Mouse (Mus musculus) E14TG2a.4 (cell line): ENCODE results near the gene Ptprn.

Experiments used
- H3K27me3 ChIP-seq: 2 replicates; pipeline ENCODE4 v1.6.1; 2014; ENCODE audit warnings: low read length, control low read depth; ENCODE audit not compliant: insufficient read depth
- H3K36me3 ChIP-seq: 2 replicates; pipeline ENCODE4 v1.6.1; 2014; ENCODE audit warnings: low read length, control low read depth; ENCODE audit not compliant: insufficient read depth
- H3K4me1 ChIP-seq: replicated peaks from 2 replicates; pipeline ENCODE4 v1.6.1; 2014; ENCODE audit warnings: low read depth, low read length, control low read depth
- H3K4me3 ChIP-seq: replicated peaks from 2 replicates; pipeline ENCODE4 v1.5.1; 2014; ENCODE audit warnings: mild to moderate bottlenecking, low read length
- H3K9me3 ChIP-seq: 2 replicates; pipeline ENCODE4 v1.6.1; 2014; ENCODE audit warnings: low read length, control low read depth
- CTCF ChIP-seq: conservative IDR thresholded peaks from 2 replicates; pipeline ENCODE4 v1.5.1; 2014; ENCODE audit warnings: low read length
- NANOG ChIP-seq: IDR thresholded peaks from 2 replicates; pipeline ENCODE4 v1.6.1; 2014; ENCODE audit warnings: borderline replicate concordance, low read length, mixed read lengths
- POU5F1 ChIP-seq: IDR thresholded peaks from 2 replicates; pipeline ENCODE4 v1.6.1; 2014; ENCODE audit warnings: low read length, borderline replicate concordance

The Ptprn gene

DNA sequence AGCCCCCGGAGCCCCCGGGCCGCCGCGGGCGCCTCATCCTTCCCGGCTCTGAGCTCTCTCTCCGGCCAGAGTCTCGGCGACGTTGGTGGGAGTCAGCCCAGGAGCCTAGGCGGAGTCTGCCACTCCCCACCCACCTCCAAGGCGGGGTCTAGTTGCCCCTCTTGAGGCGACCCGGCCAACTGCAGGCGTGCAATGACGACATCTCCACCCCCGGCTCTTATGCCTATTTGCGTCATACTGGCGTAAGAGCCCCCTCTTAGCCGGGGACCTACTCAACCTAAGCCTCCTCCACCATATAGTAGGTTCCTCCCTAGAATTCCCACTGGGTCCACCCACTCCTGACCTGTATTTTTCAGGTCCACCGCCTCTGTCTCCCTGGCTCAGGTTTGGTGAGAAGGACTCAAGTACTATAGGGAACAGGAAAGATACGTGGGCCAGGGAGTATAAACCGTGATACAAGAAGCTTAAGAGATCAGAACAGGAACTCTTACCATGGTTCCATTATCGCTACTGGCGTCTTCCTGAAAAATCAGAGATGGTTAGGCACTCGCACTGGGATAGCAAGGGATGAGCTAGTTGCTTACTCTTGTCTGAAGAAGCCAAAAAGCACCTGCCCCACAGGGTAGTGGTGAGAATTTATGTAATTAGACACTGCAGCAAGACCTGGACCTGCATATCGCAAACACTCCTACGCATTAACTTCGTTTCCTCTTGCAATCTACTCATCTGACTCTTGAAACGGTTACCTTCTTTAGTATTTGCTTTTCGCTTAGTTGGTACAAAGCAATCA lies at the start of gene Ptprn:
Gene Ptprn (minus strand): TSS at position 412 of the 790 bp plus-strand sequence.
- Histone ChIP-seq H3K4me3 (peak within 1 kb of the TSS; percentile 80), H3K9me3 (no peaks in the 10 kb centered on the region), H3K36me3 (no peaks in the 10 kb centered on the region), H3K4me1 (peaks cover 19% of the 10 kb centered on the region), H3K27me3 (peaks cover 41% of the 10 kb centered on the region)
- TF ChIP-seq POU5F1 (no peak), NANOG (no peak), CTCF (0 out of 2 replicates have a peak, but pooled peaks have one; percentile 10)

GRCm38 (mm10) chr1:75311694-75312093 lies 47.4 kb upstream of the Ptprn start:
- H3K36me3 ChIP-seq = peaks cover 89% of the 10 kb centered on the region

GRCm38 (mm10) chr1:75304662-75305061 lies 40.4 kb upstream of the Ptprn start:
- no peak overlapping the region for H3K4me3 ChIP-seq
- no peak for TF ChIP-seq CTCF
- no peak for TF ChIP-seq NANOG
- no peak for TF ChIP-seq POU5F1
- no peaks in the 10 kb centered on the region for H3K4me1 ChIP-seq
- H3K27me3 ChIP-seq = no peaks in the 10 kb centered on the region
- peaks cover 29% of the 10 kb centered on the region for H3K36me3 ChIP-seq
- H3K9me3 ChIP-seq = no peaks in the 10 kb centered on the region

More at GRCm38 (mm10) chr1:75311694-75312093, 47.4 kb upstream of the Ptprn start:
- TF ChIP-seq CTCF (no peak), NANOG (no peak), POU5F1 (no peak)
- H3K27me3 ChIP-seq = no peaks in the 10 kb centered on the region
- H3K9me3 ChIP-seq = no peaks in the 10 kb centered on the region
- H3K4me3 ChIP-seq = no peak overlapping the region
- peaks cover 19% of the 10 kb centered on the region for H3K4me1 ChIP-seq

GRCm38 (mm10) chr1:75294294-75294693 lies 30.0 kb upstream of the Ptprn start:
- Histone ChIP-seq H3K9me3 (no peaks in the 10 kb centered on the region), H3K4me3 (no peak overlapping the region), H3K36me3 (no peaks in the 10 kb centered on the region), H3K27me3 (peaks cover 6% of the 10 kb centered on the region; the same call in 1 of the 2 replicates), H3K4me1 (peaks cover 18% of the 10 kb centered on the region)
- TF ChIP-seq POU5F1 (no peak), NANOG (no peak), CTCF (no peak)

GRCm38 (mm10) chr1:75293331-75293701 lies 29.0 kb upstream of the Ptprn start:
- H3K27me3 ChIP-seq = peaks cover 6% of the 10 kb centered on the region; the same call in 1 of the 2 replicates
- peaks cover 19% of the 10 kb centered on the region for H3K4me1 ChIP-seq
- no peaks in the 10 kb centered on the region for H3K36me3 ChIP-seq
- TF ChIP-seq POU5F1 (no peak), NANOG (no peak), CTCF (no peak)
- no peaks in the 10 kb centered on the region for H3K9me3 ChIP-seq
- no peak overlapping the region for H3K4me3 ChIP-seq

DNA sequence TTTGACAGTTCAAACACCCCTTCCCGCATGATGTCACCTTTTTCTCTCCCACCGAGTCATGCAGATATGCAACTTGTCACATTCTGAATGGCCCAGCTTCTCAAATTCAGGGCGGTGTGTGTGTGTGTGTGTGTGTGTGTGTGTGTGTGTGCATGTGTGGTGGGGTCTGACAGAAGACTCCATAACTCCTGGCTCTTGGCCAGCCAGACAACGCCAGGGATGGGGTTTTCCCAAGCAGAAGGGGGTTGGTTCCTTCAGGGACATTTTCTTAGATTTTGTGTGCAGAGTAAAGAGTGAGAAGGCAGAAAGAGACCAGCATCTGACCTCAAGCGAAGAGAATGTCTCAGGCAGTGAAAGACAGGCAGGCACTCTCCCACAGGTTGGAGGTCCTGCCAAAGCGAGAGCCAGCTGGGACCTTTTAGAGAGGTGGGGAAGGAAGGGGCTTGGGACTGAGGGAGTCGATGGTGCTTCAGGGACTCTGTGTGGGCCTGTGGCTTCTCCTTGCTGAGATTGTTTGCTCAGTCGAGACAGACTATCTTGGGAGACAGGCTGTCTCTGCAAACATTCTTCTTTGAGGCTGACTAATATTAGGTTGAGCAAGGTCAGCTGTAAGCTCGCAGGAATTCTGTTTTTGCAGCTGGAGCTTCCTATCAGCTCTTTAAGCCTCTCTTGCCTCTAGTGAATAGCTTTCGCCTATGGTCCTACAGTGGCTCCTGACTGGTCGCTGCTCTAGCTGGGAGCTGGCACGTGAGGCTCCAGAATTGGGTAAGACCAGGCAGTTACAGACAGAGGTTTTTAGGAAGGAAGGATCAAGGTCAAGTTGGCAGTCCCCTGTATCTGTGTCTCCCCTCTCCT lies 28.4 kb upstream of the Ptprn start:
- peaks cover 6% of the 10 kb centered on the region; the same call in 1 of the 2 replicates for H3K27me3 ChIP-seq
- no peaks in the 10 kb centered on the region for H3K36me3 ChIP-seq
- TF ChIP-seq NANOG (no peak), POU5F1 (no peak), CTCF (no peak)
- H3K4me3 ChIP-seq = no peak overlapping the region
- H3K9me3 ChIP-seq = no peaks in the 10 kb centered on the region
- H3K4me1 ChIP-seq = peaks cover 25% of the 10 kb centered on the region

- Histone ChIP-seq H3K9me3 (no peaks in the 10 kb centered on the region), H3K4me3 (no peak overlapping the region), H3K4me1 (peaks cover 29% of the 10 kb centered on the region), H3K36me3 (no peaks in the 10 kb centered on the region), H3K27me3 (peaks cover 6% of the 10 kb centered on the region; the same call in 1 of the 2 replicates)
- TF ChIP-seq NANOG (no peak), CTCF (no peak), POU5F1 (no peak)
Measured at GRCm38 (mm10) chr1:75291321-75291720, 27.0 kb upstream of the Ptprn start.

DNA sequence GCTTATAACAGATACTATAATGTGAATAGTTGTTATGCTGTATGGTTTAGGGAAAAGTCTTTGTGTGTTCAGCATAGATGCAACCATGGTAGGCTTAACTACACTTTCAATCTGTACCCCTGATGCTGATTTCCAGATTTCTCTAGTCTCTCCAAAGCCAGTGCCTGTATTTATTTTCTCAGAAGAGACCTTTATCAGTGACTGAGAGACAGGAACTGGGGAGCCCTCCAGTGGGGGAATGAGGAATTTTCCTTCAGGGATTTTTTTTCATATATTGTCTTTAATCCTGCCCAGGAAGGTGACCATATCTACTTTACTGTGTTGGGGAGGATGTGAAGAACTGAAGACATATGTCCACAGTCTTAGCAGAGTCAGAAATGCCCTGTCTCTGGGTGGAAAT lies 26.3 kb upstream of the Ptprn start:
- H3K9me3 ChIP-seq = no peaks in the 10 kb centered on the region
- H3K36me3 ChIP-seq = no peaks in the 10 kb centered on the region
- peaks cover 6% of the 10 kb centered on the region; the same call in 1 of the 2 replicates for H3K27me3 ChIP-seq
- TF ChIP-seq POU5F1 (no peak), NANOG (no peak), CTCF (peak; percentile 53)
- H3K4me1 ChIP-seq = peaks cover 29% of the 10 kb centered on the region
- no peak overlapping the region for H3K4me3 ChIP-seq
